Mouse (Mus musculus) intestine, embryonic 16.5 days (tissue): Measurements from ENCODE around the gene Ppfibp1. TPM values are rescaled to one million over a fixed set of nuclear protein-coding genes. Genes with fewer than 3 reads are reported as not detected.

Source experiments
- ATAC-seq: fragments of 200-750 bp; cut with Nextera tagmentation; 2 replicates; pipeline ENCODE4 v1.8.0; 2017; ENCODE audit warnings: moderate TSS enrichment, moderate library complexity
- H3K27ac ChIP-seq: fragments of 300-500 bp; sonication (generic); 2 replicates; pipeline ENCODE4 v1.5.1; 2014; ENCODE audit warnings: mild to moderate bottlenecking, low read length
- H3K27me3 ChIP-seq: fragments of 300-500 bp; sonication (generic); replicated peaks from 2 replicates; pipeline ENCODE4 v1.6.1; 2014; ENCODE audit warnings: low read length, control low read depth, mixed read lengths; ENCODE audit not compliant: control insufficient read depth, insufficient read depth
- H3K36me3 ChIP-seq: fragments of 300-500 bp; sonication (generic); 2 replicates; pipeline ENCODE4 v1.6.1; 2014; ENCODE audit warnings: low read length, control low read depth; ENCODE audit not compliant: control insufficient read depth, insufficient read depth
- H3K4me1 ChIP-seq: fragments of 300-500 bp; sonication (generic); 2 replicates; pipeline ENCODE4 v1.6.1; 2014; ENCODE audit warnings: low read length, control low read depth, mixed read lengths; ENCODE audit not compliant: control insufficient read depth, insufficient read depth
- H3K4me2 ChIP-seq: fragments of 300-500 bp; sonication (generic); 2 replicates; pipeline ENCODE4 v1.6.1; 2014; ENCODE audit warnings: low read depth, low read length, control low read depth
- H3K4me3 ChIP-seq: fragments of 300-500 bp; sonication (generic); 2 replicates; pipeline ENCODE4 v1.5.1; 2014; ENCODE audit warnings: mild to moderate bottlenecking, low read length
- H3K9ac ChIP-seq: fragments of 300-500 bp; sonication (generic); 2 replicates; pipeline ENCODE4 v1.6.1; 2014; ENCODE audit warnings: low read depth, low read length
- H3K9me3 ChIP-seq: fragments of 300-500 bp; sonication (generic); 2 replicates; pipeline ENCODE4 v1.6.1; 2016; ENCODE audit warnings: low read length, control low read depth; ENCODE audit not compliant: control insufficient read depth
- WGBS: fragments of 180-500 bp; shearing (Covaris S2); extraction: QIAGEN DNeasy Blood & Tissue Kit; methylation state at CpG from one replicate; pipeline ENCODE4 v1.1.7; 2014; 5-methylcytosine and 5-hydroxymethylcytosine counted together
- polyA plus RNA-seq: library from polyadenylated mRNA; unstranded; fragments of >200 nt; fragmentation: Nextera tagmentation; extraction: Ambion mirVana; gene quantifications from 2 replicates; pipeline ENCODE4 v1.2.1, GENCODE M21; 2015

The Ppfibp1 gene
- polyA plus RNA-seq, 1 experiment from 2014 or later: 31.8 TPM

DNA sequence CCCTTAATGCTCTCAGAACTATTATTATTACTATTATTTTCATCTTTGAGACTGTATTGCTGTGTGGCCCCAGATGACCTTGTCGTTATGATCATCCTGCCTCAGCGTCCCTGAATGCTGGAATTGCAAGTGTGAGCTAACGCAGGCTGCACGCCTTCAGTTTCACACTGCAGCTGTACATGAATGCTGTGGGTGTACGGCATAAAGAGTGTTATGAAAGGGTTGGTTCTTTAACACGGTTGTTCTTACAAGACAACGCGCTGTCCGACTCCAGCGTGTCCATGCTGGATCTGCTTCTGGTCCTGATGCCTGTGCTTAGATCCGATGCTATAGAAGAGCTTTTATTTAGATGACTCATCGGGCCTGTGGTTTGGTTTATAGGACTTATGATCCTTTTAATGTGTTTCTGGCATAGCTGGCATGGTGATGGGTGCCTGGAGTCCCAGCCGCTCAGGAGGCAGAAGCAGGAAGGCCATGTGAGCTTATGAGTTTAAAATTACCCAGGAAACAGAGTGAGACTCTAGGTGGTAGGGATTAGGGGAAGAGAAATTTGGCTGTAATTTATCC is 161.0 kb downstream of the Ppfibp1 start:
- no peak overlapping the region for H3K27ac ChIP-seq
- WGBS: 92% methylated on average over 13 of the region's 13 CpGs
- no peak overlapping the region for H3K9ac ChIP-seq
- no peaks in the 10 kb centered on the region for H3K27me3 ChIP-seq
- H3K4me3 ChIP-seq: no peak overlapping the region
- peaks cover 13% of the 10 kb centered on the region for H3K36me3 ChIP-seq
- ATAC-seq: no peak
- H3K9me3 ChIP-seq: no peaks in the 10 kb centered on the region
- peaks cover under 1% of the 10 kb centered on the region; the same call in 1 of the 2 replicates for H3K4me1 ChIP-seq
- H3K4me2 ChIP-seq: no peak overlapping the region

DNA sequence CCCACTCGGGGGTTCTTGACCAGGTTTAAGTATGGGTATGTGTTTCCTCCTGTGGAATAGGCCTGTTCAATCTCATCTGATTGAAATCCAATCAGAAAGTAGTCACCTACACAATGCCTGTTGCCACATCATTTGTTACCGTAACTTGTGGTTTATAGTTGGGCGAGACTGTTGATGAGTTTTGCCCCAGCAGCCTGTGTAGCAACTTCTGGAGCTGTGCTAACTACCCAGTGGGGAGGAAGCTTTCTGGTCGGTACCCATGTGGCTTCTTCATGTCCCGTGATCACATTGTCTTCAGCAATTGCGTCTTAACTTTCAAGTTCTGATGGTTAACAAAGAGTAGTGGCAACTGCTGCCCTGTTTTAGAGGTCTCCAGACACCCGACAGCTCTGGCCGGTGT is 163.4 kb downstream of the Ppfibp1 start:
- Histone ChIP-seq H3K36me3 (peaks cover 15% of the 10 kb centered on the region), H3K9me3 (no peaks in the 10 kb centered on the region), H3K4me2 (no peak overlapping the region), H3K27me3 (no peaks in the 10 kb centered on the region), H3K4me3 (no peak overlapping the region), H3K4me1 (no peaks in the 10 kb centered on the region), H3K27ac (no peak overlapping the region), H3K9ac (no peak overlapping the region)
- ATAC-seq: no peak
- 95% methylated on average over 8 of the region's 8 CpGs for WGBS

DNA sequence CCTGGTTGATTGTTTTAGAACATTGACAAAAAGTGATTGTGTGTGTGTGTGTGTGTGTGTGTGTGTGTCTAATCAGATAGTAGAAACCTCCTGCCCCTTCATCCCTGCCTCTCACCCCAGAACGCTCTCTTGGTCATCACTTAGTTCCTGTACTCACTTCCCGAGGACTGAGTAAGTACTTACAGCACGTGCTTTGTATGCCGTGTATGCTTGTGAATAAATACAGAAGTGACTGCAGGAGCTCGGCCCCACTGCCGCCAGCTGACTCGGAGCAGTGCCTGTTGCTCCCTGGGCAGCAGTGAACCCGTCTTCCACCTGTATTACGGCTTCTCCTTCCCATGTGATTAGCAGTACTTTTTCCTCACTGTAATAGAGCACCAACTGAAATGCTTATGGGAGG is 164.2 kb downstream of the Ppfibp1 start:
- Histone ChIP-seq H3K4me2 (no peak overlapping the region), H3K4me3 (no peak overlapping the region), H3K9me3 (no peaks in the 10 kb centered on the region), H3K27ac (no peak overlapping the region), H3K4me1 (no peaks in the 10 kb centered on the region), H3K36me3 (peaks cover 15% of the 10 kb centered on the region), H3K27me3 (no peaks in the 10 kb centered on the region), H3K9ac (no peak overlapping the region)
- 89% methylated on average over 9 of the region's 9 CpGs for WGBS
- no peak for ATAC-seq

DNA sequence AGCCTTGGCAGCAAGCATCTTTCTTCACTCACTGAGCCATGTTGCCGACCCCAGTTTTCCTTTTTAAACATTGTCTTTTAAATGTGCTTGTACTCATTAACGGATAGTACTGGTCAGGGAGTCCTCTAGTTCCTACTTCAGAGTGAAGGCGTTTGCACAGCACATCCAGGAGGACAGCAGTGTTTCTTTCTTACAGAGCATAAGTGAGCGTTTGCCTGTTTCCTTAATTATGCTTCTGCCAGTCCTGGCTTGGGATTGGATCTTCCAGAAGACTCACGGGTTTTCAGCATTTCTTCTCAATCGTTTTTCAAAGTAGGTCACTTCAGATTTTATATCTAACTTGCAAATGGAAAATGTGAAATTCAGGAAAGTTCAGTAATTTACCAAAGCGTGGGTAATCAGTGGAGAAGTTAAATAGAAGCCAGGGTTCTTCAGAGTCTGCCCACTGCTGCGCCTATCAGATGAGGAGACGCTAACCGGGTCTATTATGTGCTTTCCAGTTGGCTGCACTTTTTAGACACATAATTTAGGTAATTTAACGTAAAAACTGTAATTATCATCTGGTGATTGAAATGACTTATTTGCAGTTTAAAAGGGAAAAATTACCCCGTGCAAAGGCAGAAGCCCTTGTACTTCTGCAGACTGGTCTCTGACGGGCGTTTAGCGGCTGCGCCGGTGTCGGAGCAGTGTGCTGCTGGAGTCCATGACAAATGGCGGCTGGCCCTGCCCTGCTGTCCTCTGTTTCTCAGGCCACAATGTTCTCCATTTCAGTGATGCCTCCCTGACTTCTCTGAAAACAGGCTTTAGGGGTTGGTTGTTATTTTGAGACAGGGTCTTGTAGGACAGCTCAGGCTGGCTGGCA is 165.7 kb downstream of the Ppfibp1 start:
- no peak for ATAC-seq
- H3K4me3 ChIP-seq: no peak overlapping the region
- H3K4me2 ChIP-seq: no peak overlapping the region
- H3K27me3 ChIP-seq: no peaks in the 10 kb centered on the region
- no peaks in the 10 kb centered on the region for H3K4me1 ChIP-seq
- 91% methylated on average over 19 of the region's 19 CpGs for WGBS
- no peaks in the 10 kb centered on the region for H3K9me3 ChIP-seq
- peaks cover 14% of the 10 kb centered on the region; the same call in 1 of the 2 replicates for H3K36me3 ChIP-seq
- H3K27ac ChIP-seq: no peak overlapping the region
- H3K9ac ChIP-seq: no peak overlapping the region

DNA sequence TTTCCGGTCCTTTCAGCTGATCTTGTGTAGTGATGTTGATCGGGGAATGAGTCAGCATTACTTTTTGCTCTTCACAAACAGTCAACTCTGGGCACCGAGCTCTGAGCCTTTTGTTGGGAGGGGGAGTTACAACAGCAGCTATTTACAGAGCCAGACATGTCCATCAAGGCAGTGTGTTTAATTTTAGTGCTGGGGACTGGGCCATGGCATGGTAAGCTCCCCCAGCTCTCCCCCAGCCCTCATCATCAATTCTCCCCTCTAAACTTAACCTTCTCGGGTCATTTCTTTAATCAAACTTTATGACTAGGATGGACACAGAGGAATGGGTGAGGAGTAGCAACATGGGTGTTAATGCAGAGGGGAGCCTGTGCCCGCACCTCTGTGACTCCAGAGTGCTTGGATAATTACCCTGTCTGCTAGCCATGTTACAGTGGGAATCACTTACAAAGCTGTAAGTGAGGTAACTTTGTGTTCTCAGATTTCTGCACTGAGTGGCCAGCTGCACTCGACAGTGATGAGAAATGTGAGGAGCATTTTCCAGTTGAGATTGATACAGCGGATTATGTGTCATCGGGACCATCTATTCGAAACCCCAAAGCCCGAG is 167.2 kb downstream of the Ppfibp1 start:
- Histone ChIP-seq H3K4me1 (no peaks in the 10 kb centered on the region), H3K27ac (no peak overlapping the region), H3K4me3 (no peak overlapping the region), H3K9me3 (no peaks in the 10 kb centered on the region), H3K36me3 (peaks cover 14% of the 10 kb centered on the region; the same call in 1 of the 2 replicates), H3K27me3 (no peaks in the 10 kb centered on the region), H3K9ac (no peak overlapping the region), H3K4me2 (no peak overlapping the region)
- WGBS: 90% methylated on average over 10 of the region's 10 CpGs
- no peak for ATAC-seq

DNA sequence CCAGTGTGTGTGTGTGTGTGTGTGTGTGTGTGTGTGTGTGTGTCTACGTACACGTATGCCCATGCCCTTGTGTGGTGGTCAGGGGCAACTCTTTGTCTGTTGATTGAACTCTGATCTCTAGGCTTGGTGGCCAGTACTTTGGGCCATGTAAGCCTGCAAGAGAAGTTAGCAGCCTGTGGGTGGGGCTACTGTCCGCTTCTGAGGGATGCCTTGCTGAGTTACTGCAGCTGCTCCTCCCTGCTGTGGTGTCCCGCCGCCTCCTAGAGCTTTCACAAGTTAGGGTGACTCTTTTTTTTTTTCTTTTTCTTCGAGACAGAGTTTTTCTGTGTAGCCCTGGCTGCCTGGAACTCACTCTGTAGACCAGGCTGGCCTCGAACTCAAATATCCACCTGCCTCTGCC is 171.0 kb downstream of the Ppfibp1 start:
- Histone ChIP-seq H3K4me1 (no peaks in the 10 kb centered on the region), H3K4me3 (no peak overlapping the region), H3K27ac (no peak overlapping the region), H3K27me3 (no peaks in the 10 kb centered on the region), H3K9ac (no peak overlapping the region), H3K4me2 (no peak overlapping the region), H3K36me3 (peaks cover 9% of the 10 kb centered on the region), H3K9me3 (no peaks in the 10 kb centered on the region)
- ATAC-seq: no peak
- WGBS: 65% methylated on average over 7 of the region's 7 CpGs

DNA sequence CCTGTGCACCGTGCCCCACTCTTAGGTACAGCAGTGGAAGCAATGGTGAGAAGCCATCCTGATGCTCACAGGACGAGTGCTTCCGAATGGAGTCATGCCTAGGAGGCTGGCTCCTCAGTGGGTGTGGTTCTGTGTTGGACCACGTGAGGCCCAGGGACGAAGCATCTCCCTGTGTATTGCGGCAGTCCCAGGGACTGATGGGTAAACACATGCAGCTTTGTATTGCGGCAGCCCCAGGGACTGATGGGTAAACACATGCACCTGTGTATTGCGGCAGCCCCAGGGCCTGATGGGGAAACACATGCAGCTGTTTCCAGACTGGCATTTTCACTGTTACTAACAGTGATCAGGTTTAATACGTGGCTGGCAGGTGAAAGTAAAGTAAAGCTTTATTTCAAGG is 173.3 kb downstream of the Ppfibp1 start:
- H3K4me1 ChIP-seq: no peaks in the 10 kb centered on the region
- no peak overlapping the region for H3K27ac ChIP-seq
- H3K9me3 ChIP-seq: no peaks in the 10 kb centered on the region
- no peak overlapping the region for H3K4me2 ChIP-seq
- peaks cover 10% of the 10 kb centered on the region for H3K36me3 ChIP-seq
- 79% methylated on average over 9 of the region's 9 CpGs for WGBS
- H3K4me3 ChIP-seq: no peak overlapping the region
- no peaks in the 10 kb centered on the region for H3K27me3 ChIP-seq
- no peak overlapping the region for H3K9ac ChIP-seq
- peak; percentile 12; the same call in 1 of the 2 replicates for ATAC-seq

DNA sequence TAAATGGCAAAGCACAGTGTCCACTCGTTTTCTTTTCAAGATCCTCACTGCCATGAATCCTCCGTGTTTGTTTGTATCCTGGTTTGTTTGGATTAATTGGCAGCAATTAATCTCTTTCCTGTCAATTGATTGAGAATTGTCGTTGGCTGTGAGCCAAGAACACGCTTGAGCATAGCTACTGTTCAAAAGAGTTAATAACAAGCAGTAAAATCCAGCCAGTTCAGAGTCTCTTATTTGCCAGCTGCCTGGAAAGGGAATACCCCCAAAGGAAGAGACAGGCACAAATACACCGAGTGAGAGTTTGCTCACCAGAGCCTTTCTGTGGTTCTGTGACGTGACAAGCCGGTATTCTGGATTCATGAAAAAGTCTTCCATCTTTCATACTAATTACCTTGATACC is 173.7 kb downstream of the Ppfibp1 start:
- Histone ChIP-seq H3K27me3 (no peaks in the 10 kb centered on the region), H3K27ac (no peak overlapping the region), H3K4me2 (no peak overlapping the region), H3K4me3 (no peak overlapping the region), H3K9ac (no peak overlapping the region), H3K9me3 (no peaks in the 10 kb centered on the region), H3K36me3 (peaks cover 10% of the 10 kb centered on the region), H3K4me1 (no peaks in the 10 kb centered on the region)
- 64% methylated on average over 7 of the region's 7 CpGs for WGBS
- no peak for ATAC-seq

DNA sequence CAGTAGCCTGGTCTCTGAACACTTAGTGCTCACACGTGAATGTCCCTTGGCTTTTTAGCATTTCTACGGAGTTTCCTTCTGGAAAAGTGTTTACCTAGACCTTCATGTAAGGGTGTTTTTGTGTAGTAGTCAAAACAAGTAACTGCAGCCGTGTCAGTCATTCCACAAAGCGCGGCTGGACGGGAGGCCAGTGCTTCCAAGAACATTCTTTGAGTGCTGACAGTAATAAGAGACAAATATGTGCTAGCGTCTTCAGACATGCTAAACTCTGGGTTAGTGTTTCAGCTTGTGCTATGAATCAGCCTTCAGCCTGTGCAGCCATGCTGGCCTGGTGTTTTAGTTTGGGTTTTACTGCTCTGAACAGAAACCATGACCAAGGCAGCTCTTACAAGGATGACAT is 174.4 kb downstream of the Ppfibp1 start:
- ATAC-seq: no peak
- 88% methylated on average over 7 of the region's 7 CpGs for WGBS
- Histone ChIP-seq H3K4me3 (no peak overlapping the region), H3K9ac (no peak overlapping the region), H3K4me1 (no peaks in the 10 kb centered on the region), H3K4me2 (no peak overlapping the region), H3K27ac (no peak overlapping the region), H3K27me3 (no peaks in the 10 kb centered on the region), H3K9me3 (no peaks in the 10 kb centered on the region), H3K36me3 (peaks cover 10% of the 10 kb centered on the region)
